Mouse (Mus musculus) forebrain, postnatal 0 days (tissue): ENCODE data around the gene Rbl1. TPM values are rescaled to one million over a fixed set of nuclear protein-coding genes. Genes with fewer than 3 reads are reported as not detected.

ENCODE experiments used
- ATAC-seq: fragments of 200-750 bp; cut with Nextera tagmentation; 2 replicates; pipeline ENCODE4 v1.8.0; 2017; ENCODE audit warnings: mild to moderate bottlenecking, moderate library complexity
- DNase-seq: peaks from one replicate; pipeline ENCODE4 v3.0.0-alpha.2; 2015
- H3K27ac ChIP-seq: fragments of 300-500 bp; sonication (generic); 2 replicates; pipeline ENCODE4 v1.5.1; 2014; ENCODE audit warnings: low read depth, mild to moderate bottlenecking, antibody characterized with exemption, low read length, moderate library complexity, mixed read lengths
- H3K27me3 ChIP-seq: fragments of 300-500 bp; sonication (generic); 2 replicates; pipeline ENCODE4 v1.6.1; 2014; ENCODE audit warnings: mild to moderate bottlenecking, low read length, mixed read lengths; ENCODE audit not compliant: insufficient read depth
- H3K36me3 ChIP-seq: fragments of 300-500 bp; sonication (generic); 2 replicates; pipeline ENCODE4 v1.6.1; 2014; ENCODE audit warnings: mild to moderate bottlenecking, moderate library complexity; ENCODE audit not compliant: insufficient read depth
- H3K4me1 ChIP-seq: fragments of 300-500 bp; sonication (generic); 2 replicates; pipeline ENCODE4 v1.6.1; 2014; ENCODE audit warnings: antibody characterized with exemption; ENCODE audit not compliant: insufficient read depth
- H3K4me2 ChIP-seq: fragments of 300-500 bp; sonication (generic); 2 replicates; pipeline ENCODE4 v1.6.1; 2014; ENCODE audit warnings: low read depth, mild to moderate bottlenecking, moderate library complexity
- H3K4me3 ChIP-seq: fragments of 300-500 bp; sonication (generic); 2 replicates; pipeline ENCODE4 v1.5.1; 2014; ENCODE audit warnings: low read depth, low read length, mixed read lengths
- H3K9ac ChIP-seq: fragments of 300-500 bp; sonication (generic); 2 replicates; pipeline ENCODE4 v1.6.1; 2014; ENCODE audit warnings: mild to moderate bottlenecking
- H3K9me3 ChIP-seq: fragments of 300-500 bp; sonication (generic); 2 replicates; pipeline ENCODE4 v1.6.1; 2016; ENCODE audit warnings: low read length
- CTCF ChIP-seq: sonication (generic); IDR thresholded peaks from 2 replicates; pipeline ENCODE4 v1.5.1; 2016; ENCODE audit warnings: antibody characterized with exemption, control low read depth, low read depth
- WGBS: fragments of 180-500 bp; shearing (Covaris S2); extraction: QIAGEN DNeasy Blood & Tissue Kit; methylation state at CpG from one replicate; pipeline ENCODE4 v1.1.7; 2014; 5-methylcytosine and 5-hydroxymethylcytosine counted together
- polyA plus RNA-seq: library from polyadenylated mRNA; unstranded; fragments of >200 nt; fragmentation: Nextera tagmentation; extraction: Ambion mirVana; gene quantifications from 2 replicates; pipeline ENCODE4 v1.2.1, GENCODE M21; 2015
- total RNA-seq: library from RNA; depleted of rRNA; stranded (reverse); fragments of >200 nt; gene quantifications from 2 replicates; pipeline ENCODE4 v1.2.3, GENCODE M21; 2014

Gene Rbl1
- total and polyA plus RNA-seq, 2 experiments from 2014 or later: 4.2 to 10.4 TPM

DNA sequence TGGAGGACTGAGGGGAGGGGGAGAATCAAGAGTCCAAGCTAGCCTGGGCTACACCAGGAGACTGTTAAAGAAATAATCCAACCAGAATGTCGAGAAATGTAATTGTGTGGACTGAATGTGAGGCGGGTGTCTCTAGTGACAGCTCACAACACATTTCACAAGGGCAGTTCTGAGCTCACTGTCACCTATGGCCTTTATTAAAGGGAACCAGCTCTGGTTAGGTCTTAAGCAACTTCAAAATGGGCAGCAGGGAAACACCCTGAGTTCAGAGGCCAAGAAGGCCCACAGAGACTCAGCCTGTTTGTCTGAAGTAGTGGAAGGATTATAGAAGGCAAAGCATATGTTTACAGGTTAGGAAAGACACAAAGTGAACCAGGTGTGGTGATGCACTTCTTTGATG is 51.1 kb downstream of the Rbl1 start:
- Histone ChIP-seq H3K27me3 (no peaks in the 10 kb centered on the region), H3K4me1 (no peaks in the 10 kb centered on the region), H3K27ac (no peak overlapping the region), H3K9me3 (no peaks in the 10 kb centered on the region), H3K9ac (no peak overlapping the region), H3K4me3 (no peak overlapping the region), H3K36me3 (peaks cover 7% of the 10 kb centered on the region), H3K4me2 (no peak overlapping the region)
- WGBS: 92% methylated on average over 2 of the region's 2 CpGs
- no peak for TF ChIP-seq CTCF
- DNase-seq: no peak
- ATAC-seq: no peak

GRCm38 (mm10) chr2:157148417-157148816 is 55.9 kb downstream of the Rbl1 start:
- H3K9me3 ChIP-seq: no peaks in the 10 kb centered on the region
- TF ChIP-seq CTCF: no peak
- DNase-seq (no peak), ATAC-seq (no peak)
- H3K4me1 ChIP-seq: no peaks in the 10 kb centered on the region
- H3K36me3 ChIP-seq: peaks cover 4% of the 10 kb centered on the region; the same call in 1 of the 2 replicates
- no peak overlapping the region for H3K4me3 ChIP-seq
- H3K27ac ChIP-seq: no peak overlapping the region
- 95% methylated on average over 5 of the region's 5 CpGs for WGBS
- H3K9ac ChIP-seq: no peak overlapping the region
- no peaks in the 10 kb centered on the region for H3K27me3 ChIP-seq
- H3K4me2 ChIP-seq: no peak overlapping the region

DNA sequence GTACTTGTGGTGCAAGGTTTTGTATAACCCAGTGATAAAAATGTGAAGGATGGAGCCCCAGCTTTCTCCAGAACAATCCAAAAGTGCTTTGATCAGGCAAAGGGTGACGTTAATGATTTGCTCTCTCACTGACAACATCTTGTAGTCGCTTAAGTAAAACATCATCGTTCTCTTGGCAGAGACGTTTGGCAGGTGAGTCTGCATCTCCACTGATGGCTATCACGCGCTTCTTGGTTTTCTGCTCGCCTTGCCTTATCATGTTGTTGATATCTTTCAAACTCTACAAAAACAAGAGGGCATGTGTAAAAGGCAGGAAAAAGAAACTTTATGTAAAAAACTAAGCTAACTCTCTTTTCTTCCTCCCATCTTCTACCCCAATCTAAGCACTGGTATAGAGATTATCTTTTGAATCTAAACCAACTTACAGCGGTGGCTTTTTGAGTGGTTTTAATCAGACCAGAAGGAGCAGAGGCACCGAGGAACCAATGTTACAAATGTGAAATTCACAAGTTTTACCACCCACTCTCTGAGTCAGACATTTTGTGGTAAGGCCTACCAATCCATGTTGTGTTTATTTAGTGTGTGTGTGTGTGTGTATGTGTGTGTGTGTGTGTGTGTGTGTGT is 56.8 kb downstream of the Rbl1 start:
- no peak overlapping the region for H3K9ac ChIP-seq
- DNase-seq: no peak
- 94% methylated on average over 9 of the region's 9 CpGs for WGBS
- H3K4me1 ChIP-seq: no peaks in the 10 kb centered on the region
- H3K27ac ChIP-seq: no peak overlapping the region
- no peaks in the 10 kb centered on the region for H3K27me3 ChIP-seq
- ATAC-seq: no peak
- peaks cover 4% of the 10 kb centered on the region; the same call in 1 of the 2 replicates for H3K36me3 ChIP-seq
- H3K9me3 ChIP-seq: no peaks in the 10 kb centered on the region
- H3K4me2 ChIP-seq: no peak overlapping the region
- no peak for TF ChIP-seq CTCF
- no peak overlapping the region for H3K4me3 ChIP-seq

- H3K27me3 ChIP-seq: no peaks in the 10 kb centered on the region
- H3K9ac ChIP-seq: no peak overlapping the region
- H3K4me3 ChIP-seq: no peak overlapping the region
- H3K36me3 ChIP-seq: peaks cover 4% of the 10 kb centered on the region; the same call in 1 of the 2 replicates
- H3K9me3 ChIP-seq: no peaks in the 10 kb centered on the region
- no peak overlapping the region for H3K4me2 ChIP-seq
- TF ChIP-seq CTCF: no peak
- 69% methylated on average over 1 of the region's 1 CpGs for WGBS
- ATAC-seq (no peak), DNase-seq (no peak)
- H3K4me1 ChIP-seq: no peaks in the 10 kb centered on the region
- H3K27ac ChIP-seq: no peak overlapping the region
Measured at GRCm38 (mm10) chr2:157145173-157145572, 59.2 kb downstream of the Rbl1 start.

- DNase-seq: no peak
- Histone ChIP-seq H3K9me3 (no peaks in the 10 kb centered on the region), H3K36me3 (peaks cover 4% of the 10 kb centered on the region; the same call in 1 of the 2 replicates), H3K4me1 (no peaks in the 10 kb centered on the region), H3K4me3 (no peak overlapping the region), H3K4me2 (no peak overlapping the region), H3K9ac (no peak overlapping the region), H3K27ac (no peak overlapping the region), H3K27me3 (no peaks in the 10 kb centered on the region)
- WGBS: 58% methylated on average over 5 of the region's 5 CpGs
- ATAC-seq: no peak
- TF ChIP-seq CTCF: no peak
Measured at GRCm38 (mm10) chr2:157144132-157144531, 60.2 kb downstream of the Rbl1 start.

- DNase-seq (no peak), ATAC-seq (no peak)
- Histone ChIP-seq H3K27ac (no peak overlapping the region), H3K27me3 (no peaks in the 10 kb centered on the region), H3K9me3 (no peaks in the 10 kb centered on the region), H3K4me3 (no peak overlapping the region), H3K4me2 (no peak overlapping the region), H3K4me1 (no peaks in the 10 kb centered on the region), H3K36me3 (no peaks in the 10 kb centered on the region), H3K9ac (no peak overlapping the region)
- 92% methylated on average over 4 of the region's 4 CpGs for WGBS
- TF ChIP-seq CTCF: no peak
Measured at GRCm38 (mm10) chr2:157141962-157142361, 62.4 kb downstream of the Rbl1 start.

DNA sequence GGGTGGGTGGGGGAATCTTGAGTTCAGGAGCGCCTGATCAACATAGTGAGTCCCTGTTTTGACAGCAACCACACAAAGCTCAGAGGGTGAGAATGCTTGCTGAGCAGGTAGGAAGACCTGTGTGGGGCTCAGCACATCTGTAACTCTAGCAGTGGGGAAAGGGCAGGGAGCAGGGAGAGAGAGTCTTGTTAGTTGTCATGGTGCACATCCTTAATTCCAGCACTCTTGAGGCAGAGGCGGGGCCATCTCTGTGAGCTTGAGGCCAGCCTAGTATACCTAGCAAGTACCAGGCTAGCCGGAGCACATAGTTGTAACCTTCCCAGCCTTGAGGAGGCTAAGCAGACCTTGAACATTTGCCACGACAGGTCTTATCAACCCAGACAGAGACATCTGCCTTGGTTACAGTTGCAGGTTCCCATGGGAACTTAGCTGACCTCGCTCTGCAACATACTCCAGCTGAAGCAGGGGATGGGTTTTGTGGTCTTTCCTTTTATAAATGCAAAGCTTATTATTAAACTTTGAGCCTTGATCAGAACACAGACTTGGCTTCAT is 65.0 kb downstream of the Rbl1 start:
- H3K9ac ChIP-seq: no peak overlapping the region
- H3K9me3 ChIP-seq: no peaks in the 10 kb centered on the region
- H3K27me3 ChIP-seq: no peaks in the 10 kb centered on the region
- H3K36me3 ChIP-seq: no peaks in the 10 kb centered on the region
- peaks cover 1% of the 10 kb centered on the region; the same call in 1 of the 2 replicates for H3K4me1 ChIP-seq
- DNase-seq (no peak), ATAC-seq (no peak)
- TF ChIP-seq CTCF: no peak
- 90% methylated on average over 5 of the region's 5 CpGs for WGBS
- no peak overlapping the region for H3K4me3 ChIP-seq
- H3K27ac ChIP-seq: no peak overlapping the region
- no peak overlapping the region for H3K4me2 ChIP-seq
